Mouse (Mus musculus): Measurements from ENCODE around the gene Cfd. TPM values are rescaled to one million over a fixed set of nuclear protein-coding genes. Genes with fewer than 3 reads are reported as not detected.

Gene Cfd
- polyA plus RNA-seq, 1 experiment from 2014 or later = not detected

DNA sequence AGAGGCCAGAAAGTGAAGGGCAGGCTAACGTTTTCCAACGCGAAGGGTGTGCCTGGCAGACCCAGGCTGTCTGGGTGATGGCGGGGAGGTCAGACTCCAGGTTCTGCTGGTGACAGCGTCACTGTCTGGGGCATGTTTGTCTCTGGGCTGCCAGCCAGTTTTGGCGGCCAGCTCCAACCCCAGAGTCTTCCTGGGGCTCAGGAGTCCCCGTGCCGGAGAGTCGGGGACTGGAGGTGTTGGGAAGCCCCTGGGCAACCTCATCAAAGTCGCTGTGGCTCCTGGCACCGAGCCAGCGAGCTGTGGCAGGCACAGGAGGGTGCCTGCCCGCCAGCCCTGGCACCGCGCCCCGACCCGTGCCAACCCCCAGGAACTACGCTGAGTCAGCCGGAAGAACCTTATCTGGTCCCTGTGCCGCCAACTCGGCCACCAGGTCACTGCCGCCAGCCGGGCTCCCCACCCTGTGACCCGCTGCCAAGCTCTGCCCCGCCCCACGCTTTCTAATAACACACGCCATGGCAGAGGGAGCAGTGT, 46.3 kb downstream of the Cfd start:
- Histone ChIP-seq H3K4me1 (ENCODE audit: insufficient read depth, low read length) (peaks cover 74% of the 10 kb centered on the region), H3K4me2 (replicated peaks; ENCODE audit: low read depth, low read length) (no peak overlapping the region; the same call in 1 of the 2 replicates), H3K9ac (replicated peaks; ENCODE audit: low read length) (no peak overlapping the region), H3K4me3 (ENCODE audit: low read length) (no peak overlapping the region), H3K27ac (ENCODE audit: low read length) (peak overlapping the region; percentile 87; the same call in 1 of the 2 replicates), H3K36me3 (ENCODE audit: insufficient read depth, low read length) (peaks cover 15% of the 10 kb centered on the region), H3K27me3 (ENCODE audit: insufficient read depth, low read length) (no peaks in the 10 kb centered on the region), H3K9me3 (ENCODE audit: low read length) (no peaks in the 10 kb centered on the region)
- WGBS = 51% methylated on average over 27 of the region's 27 CpGs
- no peak for ATAC-seq (ENCODE audit: low FRiP score, low TSS enrichment)

DNA sequence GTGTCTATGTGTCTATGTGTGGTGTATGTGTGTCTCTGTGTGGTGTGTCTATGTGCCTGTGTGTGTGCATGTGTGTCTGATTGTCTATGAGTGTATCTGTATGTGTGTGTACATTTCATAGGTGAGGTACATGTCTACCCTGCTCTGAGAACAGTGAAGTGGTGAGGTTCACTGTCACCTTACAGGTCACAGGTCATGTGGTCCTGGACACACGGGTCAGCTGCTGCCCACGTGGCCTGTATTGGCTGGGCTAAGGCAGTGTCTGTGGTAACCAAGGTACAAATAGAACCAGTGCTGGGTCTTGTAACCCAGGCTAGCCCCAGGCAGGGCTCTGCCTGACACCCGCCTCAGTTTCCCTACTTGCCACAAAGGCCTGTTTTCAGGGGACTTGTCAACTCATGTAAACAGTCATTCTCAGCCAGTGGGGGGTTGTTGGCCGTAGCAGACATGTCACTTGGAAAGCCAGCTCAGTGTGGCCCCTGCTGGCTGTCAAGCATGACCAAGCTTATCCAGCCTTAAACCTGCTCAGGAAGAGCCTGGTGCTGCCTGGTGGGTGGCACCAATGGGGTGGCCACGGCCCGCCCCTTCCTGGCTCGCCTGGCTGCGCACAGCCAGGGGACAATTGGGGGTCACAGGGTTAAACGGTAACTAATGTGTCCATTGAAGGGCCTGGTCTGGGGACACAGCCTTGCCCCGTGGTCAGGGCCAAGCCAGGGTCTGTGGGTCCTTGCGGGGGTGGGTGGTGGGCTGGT, 47.3 kb downstream of the Cfd start:
- H3K4me2 ChIP-seq (replicated peaks; ENCODE audit: low read depth, low read length) = 0 out of 2 replicates have a peak overlapping the region, but pooled peaks have one; percentile 10
- H3K4me1 ChIP-seq (ENCODE audit: insufficient read depth, low read length) = peaks cover 66% of the 10 kb centered on the region
- no peaks in the 10 kb centered on the region for H3K27me3 ChIP-seq (ENCODE audit: insufficient read depth, low read length)
- no peaks in the 10 kb centered on the region for H3K9me3 ChIP-seq (ENCODE audit: low read length)
- WGBS = 54% methylated on average over 11 of the region's 11 CpGs
- no peak overlapping the region for H3K4me3 ChIP-seq (ENCODE audit: low read length)
- ATAC-seq (ENCODE audit: low FRiP score, low TSS enrichment) = peak; percentile 74
- peak overlapping the region; percentile 87 for H3K27ac ChIP-seq (ENCODE audit: low read length)
- peaks cover 14% of the 10 kb centered on the region for H3K36me3 ChIP-seq (ENCODE audit: insufficient read depth, low read length)
- H3K9ac ChIP-seq (replicated peaks; ENCODE audit: low read length) = 0 out of 2 replicates have a peak overlapping the region, but pooled peaks have one; percentile 7

DNA sequence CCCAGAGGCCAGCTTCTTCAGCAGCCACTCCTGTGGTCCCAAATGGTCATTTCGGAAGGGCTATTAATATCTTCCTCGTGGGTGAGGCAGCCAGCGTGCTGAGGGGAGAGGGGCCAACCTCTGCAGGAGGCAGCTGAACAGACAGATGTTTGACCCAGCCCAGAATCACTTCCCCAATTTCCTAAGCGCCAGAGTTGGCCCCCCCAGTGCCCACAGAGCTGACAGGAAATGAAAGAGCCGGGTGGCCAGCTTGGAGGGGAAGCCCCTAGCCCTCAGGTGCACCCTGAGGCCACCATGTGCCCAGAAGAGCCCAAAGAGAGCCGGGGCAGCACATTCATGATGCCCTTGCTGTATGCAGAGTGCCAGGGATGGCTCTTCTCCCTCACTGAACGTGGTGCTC, 50.1 kb downstream of the Cfd start:
- no peaks in the 10 kb centered on the region for H3K27me3 ChIP-seq (ENCODE audit: insufficient read depth, low read length)
- no peak for ATAC-seq (ENCODE audit: low FRiP score, low TSS enrichment)
- H3K4me3 ChIP-seq (ENCODE audit: low read length) = no peak overlapping the region
- peaks cover 68% of the 10 kb centered on the region for H3K4me1 ChIP-seq (ENCODE audit: insufficient read depth, low read length)
- no peak overlapping the region for H3K9ac ChIP-seq (replicated peaks; ENCODE audit: low read length)
- no peak overlapping the region for H3K27ac ChIP-seq (ENCODE audit: low read length)
- no peaks in the 10 kb centered on the region for H3K9me3 ChIP-seq (ENCODE audit: low read length)
- WGBS = 50% methylated on average over 7 of the region's 7 CpGs
- peaks cover 8% of the 10 kb centered on the region for H3K36me3 ChIP-seq (ENCODE audit: insufficient read depth, low read length)
- no peak overlapping the region for H3K4me2 ChIP-seq (replicated peaks; ENCODE audit: low read depth, low read length)

Small RNAs within 50 kb of the gene (microRNA-seq; reads per million reads assigned to microRNA genes)
- gene Mir6910 = not detected

Other genes starting within 250 kb of the Cfd start
- not detected in 2 replicates for gene Odf3l2, start 245.1 kb upstream of the Cfd start, polyA plus RNA-seq (2015; fragmentation: Nextera tagmentation; extraction: Ambion mirVana)
- 2.3 and 2.5 TPM in 2 replicates for gene Madcam1, start 226.3 kb upstream of the Cfd start, polyA plus RNA-seq (2015; fragmentation: Nextera tagmentation; extraction: Ambion mirVana)
- 84.2 and 87.0 TPM in 2 replicates for gene Tpgs1, start 221.5 kb upstream of the Cfd start, polyA plus RNA-seq (2015; fragmentation: Nextera tagmentation; extraction: Ambion mirVana)
- 81.2 and 92.3 TPM in 2 replicates for gene Cdc34, start 208.7 kb upstream of the Cfd start, polyA plus RNA-seq (2015; fragmentation: Nextera tagmentation; extraction: Ambion mirVana)
- 0.75 and 0.81 TPM in 2 replicates for gene Gzmm, start 201.8 kb upstream of the Cfd start, polyA plus RNA-seq (2015; fragmentation: Nextera tagmentation; extraction: Ambion mirVana)
- 954 and 1,048 TPM in 2 replicates for gene Bsg, start 186.4 kb upstream of the Cfd start, polyA plus RNA-seq (2015; fragmentation: Nextera tagmentation; extraction: Ambion mirVana)
- gene Hcn2, start 174.2 kb upstream of the Cfd start, polyA plus RNA-seq (2015; fragmentation: Nextera tagmentation; extraction: Ambion mirVana) = 0.05 and 0.12 TPM in 2 replicates
- 60.9 and 63.8 TPM in 2 replicates for gene Polrmt, start 144.3 kb upstream of the Cfd start, polyA plus RNA-seq (2015; fragmentation: Nextera tagmentation; extraction: Ambion mirVana)
- gene Fgf22, start 135.8 kb upstream of the Cfd start, polyA plus RNA-seq (2015; fragmentation: Nextera tagmentation; extraction: Ambion mirVana) = 0.14 and 0.39 TPM in 2 replicates
- 66.4 and 77.0 TPM in 2 replicates for gene Rnf126, start 123.9 kb upstream of the Cfd start, polyA plus RNA-seq (2015; fragmentation: Nextera tagmentation; extraction: Ambion mirVana)
- 23.9 and 26.4 TPM in 2 replicates for gene Fstl3, start 113.6 kb upstream of the Cfd start, polyA plus RNA-seq (2015; fragmentation: Nextera tagmentation; extraction: Ambion mirVana)
- gene Prss57, start 99.9 kb upstream of the Cfd start, polyA plus RNA-seq (2015; fragmentation: Nextera tagmentation; extraction: Ambion mirVana) = not detected in 2 replicates
- 190 and 194 TPM in 2 replicates for gene Palm, start 97.3 kb upstream of the Cfd start, polyA plus RNA-seq (2015; fragmentation: Nextera tagmentation; extraction: Ambion mirVana)
- 18.2 and 18.5 TPM in 2 replicates for gene Misp, start 69.9 kb upstream of the Cfd start, polyA plus RNA-seq (2015; fragmentation: Nextera tagmentation; extraction: Ambion mirVana)
- 431 and 491 TPM in 2 replicates for gene Ptbp1, start 36.4 kb upstream of the Cfd start, polyA plus RNA-seq (2015; fragmentation: Nextera tagmentation; extraction: Ambion mirVana)
- 7.9 and 8.2 TPM in 2 replicates for gene Prtn3, start 16.4 kb upstream of the Cfd start, polyA plus RNA-seq (2015; fragmentation: Nextera tagmentation; extraction: Ambion mirVana)
- gene Plppr3, start 16.2 kb upstream of the Cfd start, polyA plus RNA-seq (2015; fragmentation: Nextera tagmentation; extraction: Ambion mirVana) = 72.7 and 78.6 TPM in 2 replicates
- 0.60 and 0.76 TPM in 2 replicates for gene Elane, start 4.6 kb upstream of the Cfd start, polyA plus RNA-seq (2015; fragmentation: Nextera tagmentation; extraction: Ambion mirVana)
- 71.0 and 72.4 TPM in 2 replicates for gene Med16, start 18.1 kb downstream of the Cfd start, polyA plus RNA-seq (2015; fragmentation: Nextera tagmentation; extraction: Ambion mirVana)
- gene Gm26602, start 20.0 kb downstream of the Cfd start, polyA plus RNA-seq (2015; fragmentation: Nextera tagmentation; extraction: Ambion mirVana) = 9.2 TPM in 1 of 2 replicates, not detected in the other
- gene Kiss1r, start 26.1 kb downstream of the Cfd start, polyA plus RNA-seq (2015; fragmentation: Nextera tagmentation; extraction: Ambion mirVana) = 1.5 and 2.1 TPM in 2 replicates
- 169 and 170 TPM in 2 replicates for gene R3hdm4, start 30.4 kb downstream of the Cfd start, polyA plus RNA-seq (2015; fragmentation: Nextera tagmentation; extraction: Ambion mirVana)
- 5.5 and 9.2 TPM in 2 replicates for gene Arid3a, start 36.2 kb downstream of the Cfd start, polyA plus RNA-seq (2015; fragmentation: Nextera tagmentation; extraction: Ambion mirVana)
- gene Wdr18, start 69.3 kb downstream of the Cfd start, polyA plus RNA-seq (2015; fragmentation: Nextera tagmentation; extraction: Ambion mirVana) = 101 and 113 TPM in 2 replicates
- 0.54 and 0.71 TPM in 2 replicates for gene Grin3b, start 79.9 kb downstream of the Cfd start, polyA plus RNA-seq (2015; fragmentation: Nextera tagmentation; extraction: Ambion mirVana)
- gene Tmem259, start 93.5 kb downstream of the Cfd start, polyA plus RNA-seq (2015; fragmentation: Nextera tagmentation; extraction: Ambion mirVana) = 10.8 and 11.2 TPM in 2 replicates
- 309 and 332 TPM in 2 replicates for gene Cnn2, start 97.7 kb downstream of the Cfd start, polyA plus RNA-seq (2015; fragmentation: Nextera tagmentation; extraction: Ambion mirVana)
- 4.2 and 4.4 TPM in 2 replicates for gene Abca7, start 105.6 kb downstream of the Cfd start, polyA plus RNA-seq (2015; fragmentation: Nextera tagmentation; extraction: Ambion mirVana)
- 10.5 and 11.3 TPM in 2 replicates for gene Arhgap45, start 125.8 kb downstream of the Cfd start, polyA plus RNA-seq (2015; fragmentation: Nextera tagmentation; extraction: Ambion mirVana)
- gene Polr2e, start 148.9 kb downstream of the Cfd start, polyA plus RNA-seq (2015; fragmentation: Nextera tagmentation; extraction: Ambion mirVana) = 242 and 248 TPM in 2 replicates
- gene Gpx4, start 156.3 kb downstream of the Cfd start, polyA plus RNA-seq (2015; fragmentation: Nextera tagmentation; extraction: Ambion mirVana) = 617 and 706 TPM in 2 replicates
- gene Sbno2, start 214.7 kb downstream of the Cfd start, polyA plus RNA-seq (2015; fragmentation: Nextera tagmentation; extraction: Ambion mirVana) = 16.1 and 17.6 TPM in 2 replicates
- 18.2 and 20.2 TPM in 2 replicates for gene Stk11, start 224.9 kb downstream of the Cfd start, polyA plus RNA-seq (2015; fragmentation: Nextera tagmentation; extraction: Ambion mirVana)
- gene Atp5d, start 247.8 kb downstream of the Cfd start, polyA plus RNA-seq (2015; fragmentation: Nextera tagmentation; extraction: Ambion mirVana) = 676 and 688 TPM in 2 replicates
- gene Cbarp, start 250.0 kb downstream of the Cfd start, polyA plus RNA-seq (2015; fragmentation: Nextera tagmentation; extraction: Ambion mirVana) = 6.4 and 7.3 TPM in 2 replicates

Data from kidney, embryonic 16.5 days (tissue).